Mouse (Mus musculus): ENCODE data around the gene Erbb3.

DNA sequence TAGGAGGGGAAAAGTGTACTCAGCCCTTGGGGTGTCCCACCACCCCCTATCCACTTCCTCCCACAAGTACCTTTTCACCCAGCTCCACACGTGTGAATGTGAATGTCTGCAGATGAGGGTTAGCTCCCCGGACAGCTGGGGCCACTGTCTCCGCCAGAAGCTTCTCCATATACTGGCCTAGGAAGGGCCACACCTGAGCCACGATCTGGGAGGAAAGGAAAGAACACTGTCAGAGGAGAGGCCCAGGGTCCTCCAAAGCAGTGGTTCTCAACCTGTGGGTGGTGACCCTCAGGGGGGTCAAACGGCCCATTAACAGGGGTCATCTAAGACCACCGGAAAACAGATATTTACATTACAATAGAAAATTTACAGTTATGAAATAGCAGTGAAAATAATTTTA, 67.1 kb downstream of the Erbb3 start:
- TF ChIP-seq CTCF (IDR thresholded peaks at IDR 0.05; ENCODE audit: control insufficient read depth, insufficient read depth, low read length) (no peak), POLR2A (IDR thresholded peaks at IDR 0.05; ENCODE audit: borderline replicate concordance, control insufficient read depth, low read depth, low read length) (no peak)
